Mouse (Mus musculus) embryonic facial prominence, embryonic 10.5 days (tissue): Measurements from ENCODE around the gene Bbx. TPM values are rescaled to one million over a fixed set of nuclear protein-coding genes. Genes with fewer than 3 reads are reported as not detected.
A peak's percentile ranks its signal among the peaks of the same experiment; 100 is the strongest.

Experiments
- DNase-seq: peaks from one replicate; pipeline ENCODE4 v3.0.0-alpha.2; 2017; ENCODE audit warnings: low spot score
- H3K27ac ChIP-seq: fragments of 300-500 bp; sonication (generic); replicated peaks from 2 replicates; pipeline ENCODE4 v1.5.1; 2016; ENCODE audit warnings: mild to moderate bottlenecking
- H3K27me3 ChIP-seq: fragments of 300-500 bp; sonication (generic); replicated peaks from 2 replicates; pipeline ENCODE4 v1.6.1; 2016; ENCODE audit warnings: low read depth, mild to moderate bottlenecking; ENCODE audit not compliant: poor library complexity, severe bottlenecking
- H3K36me3 ChIP-seq: fragments of 300-500 bp; sonication (generic); replicated peaks from 2 replicates; pipeline ENCODE4 v1.6.1; 2016; ENCODE audit warnings: mild to moderate bottlenecking, moderate library complexity
- H3K4me1 ChIP-seq: fragments of 300-500 bp; sonication (generic); 2 replicates; pipeline ENCODE4 v1.6.1; 2016
- H3K4me3 ChIP-seq: fragments of 300-500 bp; sonication (generic); 2 replicates; pipeline ENCODE4 v1.5.1; 2016; ENCODE audit warnings: mild to moderate bottlenecking, moderate library complexity
- H3K9me3 ChIP-seq: fragments of 300-500 bp; sonication (generic); 2 replicates; pipeline ENCODE4 v1.6.1; 2016; ENCODE audit warnings: mild to moderate bottlenecking
- WGBS: fragments of 180-500 bp; shearing (Covaris S2); methylation state at CpG from one replicate; pipeline ENCODE4 v1.1.7; 2016; 5-methylcytosine and 5-hydroxymethylcytosine counted together
- polyA plus RNA-seq: library from polyadenylated mRNA; unstranded; fragments of >200 nt; fragmentation: Nextera tagmentation; extraction: Ambion mirVana; gene quantifications from 2 replicates; pipeline ENCODE4 v1.2.1, GENCODE M21; 2016

The Bbx gene
- polyA plus RNA-seq, 1 experiment from 2014 or later: 44.6 TPM

DNA sequence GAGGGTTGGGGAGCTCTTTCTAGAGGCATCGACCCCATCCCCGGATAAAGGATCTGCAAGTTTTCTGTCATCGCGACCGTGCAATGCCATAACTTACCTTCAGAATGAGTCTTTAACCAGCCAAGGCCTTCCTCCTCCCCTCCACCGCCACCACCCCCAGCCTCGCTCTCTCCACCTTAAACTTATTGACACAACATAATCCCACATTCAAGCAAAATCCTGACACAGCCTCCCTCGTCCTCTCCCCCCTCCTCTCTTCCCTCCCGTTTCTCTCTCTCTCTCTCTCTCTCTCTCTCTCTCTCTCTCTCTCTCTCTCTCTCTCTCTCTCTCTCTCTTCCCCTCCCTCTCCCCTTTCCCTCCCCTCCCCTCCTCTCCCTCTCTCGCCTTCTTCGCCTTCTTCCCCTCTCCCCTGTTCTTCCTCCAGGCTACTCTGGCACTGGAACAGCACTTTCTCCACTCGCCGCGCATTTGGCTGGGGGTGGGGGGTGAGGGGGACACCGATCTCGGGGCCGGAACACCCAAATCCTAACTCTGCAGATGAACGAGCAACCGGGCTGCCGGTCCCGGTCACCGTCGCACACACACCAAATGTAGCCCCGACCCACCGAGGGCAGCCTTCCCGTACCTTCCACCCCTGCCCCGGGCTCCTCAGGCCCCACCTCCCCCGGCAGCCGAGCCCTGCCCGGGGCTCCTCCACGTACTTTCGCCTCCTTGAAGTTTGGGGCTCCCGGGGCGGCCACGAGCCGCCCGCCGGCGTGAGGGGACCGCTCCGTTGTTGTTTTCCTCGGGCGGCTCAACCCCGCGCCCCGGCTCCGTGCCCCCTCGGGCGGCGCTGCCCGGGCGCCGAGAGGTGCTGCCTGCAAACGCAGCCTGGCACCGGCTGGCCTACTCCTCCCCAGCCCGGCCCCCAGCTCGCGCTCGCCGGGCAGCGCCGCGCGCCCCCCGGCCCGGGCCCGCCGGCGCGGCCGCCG, 894 bp downstream of the Bbx start:
- no peaks in the 10 kb centered on the region for H3K27me3 ChIP-seq
- peaks cover 9% of the 10 kb centered on the region for H3K4me1 ChIP-seq
- H3K27ac ChIP-seq: peak overlapping the region; percentile 96
- H3K4me3 ChIP-seq: peak overlapping the region; percentile 95
- no peaks in the 10 kb centered on the region for H3K36me3 ChIP-seq
- under 1% methylated on average over 72 of the region's 72 CpGs for WGBS
- H3K9me3 ChIP-seq: no peaks in the 10 kb centered on the region
- DNase-seq: peak; percentile 75

DNA sequence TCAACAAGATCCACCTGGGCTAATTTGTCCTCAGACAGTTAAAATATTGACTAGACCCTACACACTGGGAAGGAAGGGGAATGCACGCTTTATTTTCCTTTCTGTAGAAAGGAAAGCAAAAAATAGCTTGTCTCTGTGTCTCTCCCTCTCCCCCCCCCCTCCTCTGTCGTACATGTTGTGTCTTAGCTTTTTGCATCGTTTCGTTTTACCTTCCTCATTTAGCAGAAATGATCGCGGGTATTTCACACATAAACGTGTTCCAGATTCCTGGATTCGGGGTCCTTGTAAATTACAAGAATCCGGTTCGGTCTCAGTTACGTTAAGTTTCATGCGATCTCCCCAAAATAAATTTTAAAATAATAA, 1.7 kb downstream of the Bbx start:
- Histone ChIP-seq H3K9me3 (no peaks in the 10 kb centered on the region), H3K4me1 (peaks cover 9% of the 10 kb centered on the region), H3K27ac (peak overlapping the region; percentile 96), H3K4me3 (peak overlapping the region; percentile 95), H3K36me3 (no peaks in the 10 kb centered on the region), H3K27me3 (no peaks in the 10 kb centered on the region)
- DNase-seq: no peak
- under 1% methylated on average over 12 of the region's 12 CpGs for WGBS

GRCm38 (mm10) chr16:50429692-50430514, 2.3 kb downstream of the Bbx start:
- Histone ChIP-seq H3K27me3 (no peaks in the 10 kb centered on the region), H3K36me3 (peaks cover 5% of the 10 kb centered on the region), H3K4me1 (peaks cover 9% of the 10 kb centered on the region), H3K4me3 (peak overlapping the region; percentile 95), H3K27ac (peak overlapping the region; percentile 96), H3K9me3 (no peaks in the 10 kb centered on the region)
- under 1% methylated on average over 69 of the region's 69 CpGs for WGBS
- peak; percentile 77 for DNase-seq

DNA sequence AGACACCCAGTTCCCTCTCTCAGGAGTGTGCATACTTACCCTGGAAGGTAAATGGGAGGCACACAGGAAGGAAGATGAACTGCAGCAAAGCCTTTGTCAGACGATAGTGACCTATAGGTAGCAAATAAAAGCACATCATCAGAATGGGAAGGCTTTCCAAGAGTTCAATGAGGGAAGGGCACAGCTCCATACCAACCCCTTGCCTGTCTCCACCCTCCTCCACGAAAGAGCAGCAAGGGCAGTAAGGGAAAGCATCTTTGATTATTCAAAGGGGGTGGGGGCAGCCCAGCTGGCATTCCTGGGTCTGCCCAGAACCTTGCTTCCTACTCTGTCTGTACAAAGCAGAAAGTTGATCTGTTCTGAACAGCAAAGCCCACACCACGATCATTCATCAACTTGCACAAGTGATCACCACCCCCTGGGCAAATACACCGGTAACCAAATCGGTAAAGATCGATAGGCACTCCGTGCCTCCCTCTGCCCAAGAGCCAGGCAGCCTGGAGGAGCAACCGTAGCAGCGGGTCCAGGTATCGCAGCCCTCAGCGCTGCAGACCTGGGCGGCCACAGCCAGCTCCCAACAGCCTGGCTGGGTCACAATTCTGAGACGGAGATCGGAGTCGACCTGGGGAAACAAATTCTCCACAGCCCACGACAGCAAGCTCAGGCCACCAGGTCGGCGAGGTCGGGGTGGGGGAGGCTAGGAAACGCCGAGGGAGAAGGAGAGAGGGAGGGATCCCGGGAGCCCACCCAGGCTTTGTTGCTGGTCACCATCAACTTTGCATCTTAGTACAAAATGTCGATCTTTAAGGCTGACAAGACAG, 3.1 kb downstream of the Bbx start:
- H3K27ac ChIP-seq: peak overlapping the region; percentile 96
- peak; percentile 57 for DNase-seq
- peaks cover 9% of the 10 kb centered on the region for H3K4me1 ChIP-seq
- H3K36me3 ChIP-seq: peaks cover 10% of the 10 kb centered on the region
- 3% methylated on average over 23 of the region's 23 CpGs for WGBS
- H3K4me3 ChIP-seq: peak overlapping the region; percentile 95
- H3K9me3 ChIP-seq: no peaks in the 10 kb centered on the region
- H3K27me3 ChIP-seq: no peaks in the 10 kb centered on the region

DNA sequence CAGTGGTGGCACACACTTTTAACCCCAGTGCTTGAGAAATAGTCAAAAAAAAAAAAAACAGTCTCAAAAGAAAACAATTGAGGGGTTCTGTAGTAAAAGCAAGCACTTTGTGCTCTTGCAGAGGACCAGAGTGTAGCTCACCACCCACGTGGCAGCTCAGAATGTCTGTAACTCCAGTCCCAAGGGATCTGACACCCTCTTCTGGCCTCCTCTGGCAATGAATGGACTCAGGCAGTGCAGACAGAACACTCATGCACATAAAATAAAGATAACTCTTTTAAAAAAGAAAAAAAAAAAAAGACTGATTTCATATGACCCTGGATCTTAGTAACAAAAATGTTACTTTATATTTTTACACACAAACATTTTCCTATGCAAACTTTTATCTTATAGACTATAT, 12.1 kb downstream of the Bbx start:
- peaks cover 20% of the 10 kb centered on the region for H3K36me3 ChIP-seq
- DNase-seq: no peak
- 16% methylated on average over 1 of the region's 1 CpGs for WGBS
- no peaks in the 10 kb centered on the region for H3K4me1 ChIP-seq
- no peak overlapping the region for H3K27ac ChIP-seq
- H3K4me3 ChIP-seq: no peak overlapping the region
- no peaks in the 10 kb centered on the region for H3K9me3 ChIP-seq
- H3K27me3 ChIP-seq: no peaks in the 10 kb centered on the region

GRCm38 (mm10) chr16:50415406-50415805, 16.8 kb downstream of the Bbx start:
- peaks cover 25% of the 10 kb centered on the region for H3K36me3 ChIP-seq
- H3K27me3 ChIP-seq: no peaks in the 10 kb centered on the region
- no peak overlapping the region for H3K27ac ChIP-seq
- peaks cover 4% of the 10 kb centered on the region; the same call in 1 of the 2 replicates for H3K4me1 ChIP-seq
- WGBS: 84% methylated on average over 8 of the region's 8 CpGs
- DNase-seq: no peak
- H3K9me3 ChIP-seq: no peaks in the 10 kb centered on the region
- H3K4me3 ChIP-seq: no peak overlapping the region

DNA sequence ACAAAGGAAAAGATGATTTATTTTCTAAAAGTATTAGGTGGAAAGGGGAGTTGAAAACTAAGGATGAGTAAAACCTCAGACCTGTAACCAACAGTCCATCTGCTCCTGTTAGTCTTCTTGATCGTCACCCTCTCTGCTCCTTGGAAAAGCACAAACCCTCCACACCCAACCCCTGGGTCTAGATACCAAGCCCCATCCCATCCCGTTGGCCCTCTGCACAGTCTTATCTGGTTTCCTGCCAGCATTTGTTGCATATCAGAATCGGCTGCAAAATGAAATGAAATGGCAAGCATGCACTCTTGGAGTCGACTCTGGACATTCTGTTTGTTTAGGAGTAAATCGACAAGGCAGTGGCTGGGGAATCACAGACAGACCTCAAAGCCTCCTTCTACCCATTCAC, 29.3 kb downstream of the Bbx start:
- H3K4me1 ChIP-seq: no peaks in the 10 kb centered on the region
- WGBS: 86% methylated on average over 5 of the region's 5 CpGs
- no peak overlapping the region for H3K27ac ChIP-seq
- H3K4me3 ChIP-seq: no peak overlapping the region
- H3K9me3 ChIP-seq: no peaks in the 10 kb centered on the region
- H3K27me3 ChIP-seq: no peaks in the 10 kb centered on the region
- H3K36me3 ChIP-seq: peaks cover 16% of the 10 kb centered on the region
- DNase-seq: no peak

DNA sequence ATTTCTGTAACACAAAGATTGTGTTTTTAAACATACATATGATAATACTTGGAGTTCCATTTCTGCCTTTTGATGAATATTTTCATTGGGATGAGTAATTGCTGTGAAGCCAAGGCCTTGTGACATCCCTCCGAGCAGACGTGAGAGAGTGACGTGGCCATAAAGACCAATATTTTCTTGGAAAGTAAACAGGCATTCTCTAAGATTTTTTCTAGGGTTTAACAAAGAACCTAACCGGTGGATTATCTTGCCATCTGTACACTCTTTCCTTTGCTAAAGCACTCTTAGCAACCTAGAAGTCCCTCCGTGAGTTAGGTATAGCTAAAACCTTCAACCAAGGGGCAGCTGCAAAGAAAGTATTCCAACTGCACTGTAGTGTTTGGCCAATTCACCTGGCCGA, 32.4 kb downstream of the Bbx start:
- Histone ChIP-seq H3K4me3 (no peak overlapping the region), H3K27me3 (no peaks in the 10 kb centered on the region), H3K4me1 (no peaks in the 10 kb centered on the region), H3K36me3 (peaks cover 16% of the 10 kb centered on the region), H3K27ac (no peak overlapping the region), H3K9me3 (no peaks in the 10 kb centered on the region)
- DNase-seq: no peak
- WGBS: 92% methylated on average over 6 of the region's 6 CpGs

DNA sequence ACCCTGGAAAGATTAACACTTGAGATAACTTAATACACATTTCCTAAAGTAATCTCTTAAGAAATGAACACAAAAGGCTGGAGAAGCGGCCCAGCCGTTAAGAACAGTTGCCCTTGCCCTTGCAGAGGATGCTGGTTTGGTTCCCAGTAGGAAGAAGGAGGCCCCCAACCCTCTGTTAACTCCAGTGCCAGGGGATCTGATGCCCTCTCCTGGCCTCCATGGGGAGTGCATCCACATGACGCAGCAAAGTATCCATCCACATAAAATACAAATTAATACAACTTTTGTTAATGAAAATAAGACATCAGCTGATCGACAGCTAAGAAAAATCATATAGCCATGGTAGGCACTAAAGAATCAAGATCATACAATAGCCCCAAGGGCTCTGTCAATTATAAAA, 33.6 kb downstream of the Bbx start:
- 83% methylated on average over 4 of the region's 4 CpGs for WGBS
- peaks cover 16% of the 10 kb centered on the region for H3K36me3 ChIP-seq
- no peak for DNase-seq

GRCm38 (mm10) chr16:50395928-50396612, 36.1 kb downstream of the Bbx start:
- Histone ChIP-seq H3K9me3 (no peaks in the 10 kb centered on the region), H3K27me3 (no peaks in the 10 kb centered on the region), H3K4me1 (no peaks in the 10 kb centered on the region), H3K27ac (no peak overlapping the region), H3K4me3 (no peak overlapping the region), H3K36me3 (peaks cover 6% of the 10 kb centered on the region)
- DNase-seq: no peak
- 87% methylated on average over 6 of the region's 6 CpGs for WGBS

More for the DNA sequence above, 33.6 kb downstream of the Bbx start:
- no peak overlapping the region for H3K4me3 ChIP-seq
- no peaks in the 10 kb centered on the region for H3K9me3 ChIP-seq
- no peaks in the 10 kb centered on the region for H3K27me3 ChIP-seq
- H3K27ac ChIP-seq: no peak overlapping the region
- H3K4me1 ChIP-seq: no peaks in the 10 kb centered on the region

- no peaks in the 10 kb centered on the region for H3K9me3 ChIP-seq
- no peak for DNase-seq
- WGBS: 73% methylated on average over 3 of the region's 3 CpGs
- no peaks in the 10 kb centered on the region for H3K27me3 ChIP-seq
- H3K4me3 ChIP-seq: no peak overlapping the region
- H3K4me1 ChIP-seq: no peaks in the 10 kb centered on the region
- H3K36me3 ChIP-seq: peaks cover 6% of the 10 kb centered on the region
- no peak overlapping the region for H3K27ac ChIP-seq
Measured at GRCm38 (mm10) chr16:50388499-50388898, 43.7 kb downstream of the Bbx start.

DNA sequence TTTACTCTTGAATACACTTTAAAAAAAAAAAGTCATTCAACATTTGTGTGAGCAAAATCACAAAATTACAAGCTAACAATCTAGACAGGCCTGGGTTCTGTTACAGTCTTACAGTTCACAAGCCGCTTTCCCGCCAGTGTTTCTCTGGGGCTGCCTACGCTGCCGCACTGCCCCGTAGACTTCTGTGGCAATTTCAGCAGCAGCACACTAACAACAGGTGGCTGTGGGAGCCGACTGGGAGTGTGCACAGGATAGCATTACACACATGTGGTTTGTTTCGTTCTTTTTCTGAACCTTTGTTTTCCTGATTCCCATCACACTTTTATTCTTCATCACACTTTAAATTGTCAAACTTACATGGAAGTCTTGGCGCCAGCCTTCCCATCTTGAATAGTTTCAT, 48.6 kb downstream of the Bbx start:
- Histone ChIP-seq H3K4me1 (peaks cover 18% of the 10 kb centered on the region), H3K27ac (no peak overlapping the region), H3K9me3 (no peaks in the 10 kb centered on the region), H3K36me3 (no peaks in the 10 kb centered on the region), H3K4me3 (no peak overlapping the region), H3K27me3 (no peaks in the 10 kb centered on the region)
- 91% methylated on average over 8 of the region's 8 CpGs for WGBS
- DNase-seq: no peak
